Mouse (Mus musculus) cerebellum, adult 2 months (tissue): ENCODE results near the gene Dnaaf1. TPM values are rescaled to one million over a fixed set of nuclear protein-coding genes. Genes with fewer than 3 reads are reported as not detected.
A peak's percentile ranks its signal among the peaks of the same experiment; 100 is the strongest.

Experiments used
- DNase-seq, 2 experiments: peaks; one replicate each; pipeline ENCODE4 v3.0.0; 2021
- H3K27ac ChIP-seq: fragments of 200-500 bp; 2 replicates; pipeline ENCODE4 v1.5.1; 2012; ENCODE audit warnings: low read length, control low read depth, inconsistent platforms; ENCODE audit not compliant: insufficient read depth
- H3K27me3 ChIP-seq: fragments of 200-500 bp; 2 replicates; pipeline ENCODE4 v1.6.1; 2012; ENCODE audit warnings: inconsistent platforms, mild to moderate bottlenecking, low read length, moderate library complexity; ENCODE audit not compliant: control insufficient read depth, insufficient read depth
- H3K4me1 ChIP-seq: fragments of 200-500 bp; 2 replicates; pipeline ENCODE4 v1.6.1; 2011; ENCODE audit warnings: low read length; ENCODE audit not compliant: control insufficient read depth, insufficient read depth
- H3K4me3 ChIP-seq: fragments of 200-500 bp; replicated peaks from 2 replicates; pipeline ENCODE3; 2011; ENCODE audit warnings: mild to moderate bottlenecking, low read depth, low read length, control low read depth; ENCODE audit not compliant: insufficient read depth
- CTCF ChIP-seq: fragments of 200-500 bp; IDR thresholded peaks from 2 replicates; pipeline ENCODE4 v1.5.1; 2011; ENCODE audit warnings: low read depth, mild to moderate bottlenecking, control low read depth, low read length, moderate library complexity, borderline replicate concordance; ENCODE audit not compliant: insufficient read depth
- POLR2A ChIP-seq: fragments of 200-500 bp; IDR thresholded peaks from 2 replicates; pipeline ENCODE4 v1.6.1; 2011; ENCODE audit warnings: low read length, control low read depth, borderline replicate concordance; ENCODE audit not compliant: insufficient read depth
- WGBS: fragments of 180-500 bp; shearing (Covaris S2); methylation state at CpG from one replicate; pipeline ENCODE4 v1.1.7; 2018; 5-methylcytosine and 5-hydroxymethylcytosine counted together
- polyA plus RNA-seq: library from polyadenylated mRNA; depleted of rRNA; stranded (reverse); fragments of >200 nt; gene quantifications from 2 replicates; pipeline ENCODE4 v1.2.3, GENCODE M21; 2012

The Dnaaf1 gene
- polyA plus RNA-seq, 1 experiment, result 0.20 TPM

GRCm38 (mm10) chr8:119579096-119579495, 4.1 kb downstream of the Dnaaf1 start:
- no peak for DNase-seq
- WGBS, result 53% methylated on average over 13 of the region's 13 CpGs
- no peak for TF ChIP-seq POLR2A
- no peak for TF ChIP-seq CTCF
- Histone ChIP-seq H3K27ac (no peak overlapping the region), H3K27me3 (no peaks in the 10 kb centered on the region), H3K4me3 (no peak overlapping the region), H3K4me1 (no peaks in the 10 kb centered on the region)

GRCm38 (mm10) chr8:119580441-119581161, 5.6 kb downstream of the Dnaaf1 start:
- Histone ChIP-seq H3K27ac (no peak overlapping the region), H3K4me3 (no peak overlapping the region), H3K4me1 (no peaks in the 10 kb centered on the region), H3K27me3 (no peaks in the 10 kb centered on the region)
- 85% methylated on average over 5 of the region's 5 CpGs for WGBS
- no peak for TF ChIP-seq POLR2A
- no peak for TF ChIP-seq CTCF
- no peak for DNase-seq

- Histone ChIP-seq H3K27me3 (no peaks in the 10 kb centered on the region), H3K27ac (no peak overlapping the region), H3K4me1 (no peaks in the 10 kb centered on the region), H3K4me3 (no peak overlapping the region)
- 13% methylated on average over 24 of the region's 24 CpGs for WGBS
- no peak for DNase-seq
- TF ChIP-seq POLR2A, result no peak
- TF ChIP-seq CTCF, result no peak
Observed at GRCm38 (mm10) chr8:119585901-119586300, 10.9 kb downstream of the Dnaaf1 start.

GRCm38 (mm10) chr8:119588321-119588720, 13.3 kb downstream of the Dnaaf1 start:
- no peak overlapping the region for H3K4me3 ChIP-seq
- 68% methylated on average over 4 of the region's 4 CpGs for WGBS
- TF ChIP-seq CTCF (no peak), POLR2A (no peak)
- no peaks in the 10 kb centered on the region for H3K4me1 ChIP-seq
- H3K27ac ChIP-seq, result no peak overlapping the region
- no peak for DNase-seq
- H3K27me3 ChIP-seq, result no peaks in the 10 kb centered on the region

GRCm38 (mm10) chr8:119588844-119589243, 13.8 kb downstream of the Dnaaf1 start:
- Histone ChIP-seq H3K4me3 (no peak overlapping the region), H3K27me3 (no peaks in the 10 kb centered on the region), H3K27ac (no peak overlapping the region), H3K4me1 (no peaks in the 10 kb centered on the region)
- DNase-seq, result no peak
- TF ChIP-seq CTCF (no peak), POLR2A (no peak)
- 16% methylated on average over 10 of the region's 10 CpGs for WGBS

- no peak for TF ChIP-seq POLR2A
- TF ChIP-seq CTCF, result no peak
- Histone ChIP-seq H3K4me1 (no peaks in the 10 kb centered on the region), H3K4me3 (no peak overlapping the region), H3K27ac (no peak overlapping the region), H3K27me3 (no peaks in the 10 kb centered on the region)
- DNase-seq, result no peak
- WGBS, result 81% methylated on average over 14 of the region's 14 CpGs
Observed at GRCm38 (mm10) chr8:119590348-119590747, 15.3 kb downstream of the Dnaaf1 start.

- no peaks in the 10 kb centered on the region for H3K4me1 ChIP-seq
- no peaks in the 10 kb centered on the region for H3K27me3 ChIP-seq
- no peak for DNase-seq
- TF ChIP-seq POLR2A (no peak), CTCF (no peak)
- WGBS, result 81% methylated on average over 7 of the region's 7 CpGs
- H3K27ac ChIP-seq, result no peak overlapping the region
- H3K4me3 ChIP-seq, result no peak overlapping the region
Observed at GRCm38 (mm10) chr8:119591456-119591855, 16.4 kb downstream of the Dnaaf1 start.

GRCm38 (mm10) chr8:119603771-119604170, 28.7 kb downstream of the Dnaaf1 start:
- TF ChIP-seq CTCF (no peak), POLR2A (no peak)
- DNase-seq, result no peak
- Histone ChIP-seq H3K4me1 (peaks cover 9% of the 10 kb centered on the region), H3K27ac (no peak overlapping the region), H3K27me3 (no peaks in the 10 kb centered on the region), H3K4me3 (peak overlapping the region; percentile 88)
- 92% methylated on average over 4 of the region's 4 CpGs for WGBS
